Mouse (Mus musculus) hindlimb bud, embryonic 11.5 days (tissue): Measurements from ENCODE around the gene Nacc2.

Experiments
- DNase-seq: peaks from one replicate; pipeline ENCODE4 v3.0.0-alpha.2; 2012; ENCODE audit warnings: low read depth, low spot score; ENCODE audit errors: extremely low spot score

Nacc2 gene

GRCm38 (mm10) chr2:26123079-26123648 is at the start of gene Nacc2:
Nacc2 (minus strand) TSS chr2:26123220.
- DNase-seq: no peak

DNA sequence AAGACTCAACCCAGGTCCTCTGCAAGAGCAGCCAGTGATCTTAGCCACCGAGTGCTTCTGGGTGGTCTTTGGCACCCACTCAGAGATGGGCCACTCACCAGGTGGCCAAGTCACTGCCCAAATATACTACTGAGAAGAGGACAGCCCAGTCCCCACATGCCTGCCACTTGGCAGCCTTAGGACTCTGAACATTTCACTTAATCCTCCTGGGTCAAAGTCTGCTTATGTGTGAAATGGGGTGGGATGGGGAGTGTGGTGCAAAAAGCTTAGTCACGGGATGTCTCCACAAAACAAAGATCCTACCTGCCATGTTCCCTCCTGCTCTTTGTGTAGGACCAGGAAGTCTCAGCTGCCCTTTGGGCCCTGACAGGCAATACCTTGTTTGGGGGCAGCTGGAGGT is 49.1 kb upstream of the Nacc2 start:
- no peak for DNase-seq

DNA sequence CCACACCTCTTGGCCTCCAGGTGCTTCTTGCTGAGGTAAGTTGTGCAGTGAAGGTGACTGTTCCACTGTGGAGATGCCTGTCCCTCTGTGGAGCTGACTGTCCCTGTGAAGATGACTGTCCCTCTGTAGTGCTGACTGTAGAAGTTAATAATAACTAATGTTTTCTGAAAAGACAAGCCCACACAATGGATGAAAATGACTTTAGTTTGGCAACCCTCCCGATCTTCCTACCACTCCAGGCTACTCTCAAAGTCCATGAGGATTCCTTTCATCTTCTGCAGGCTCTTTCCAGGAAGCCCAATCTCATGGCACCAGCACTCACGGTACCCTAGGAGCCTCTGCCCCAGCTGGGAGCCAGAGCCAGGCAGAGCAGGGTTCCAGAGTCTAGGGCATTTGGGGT is 47.4 kb upstream of the Nacc2 start:
- DNase-seq: no peak

DNA sequence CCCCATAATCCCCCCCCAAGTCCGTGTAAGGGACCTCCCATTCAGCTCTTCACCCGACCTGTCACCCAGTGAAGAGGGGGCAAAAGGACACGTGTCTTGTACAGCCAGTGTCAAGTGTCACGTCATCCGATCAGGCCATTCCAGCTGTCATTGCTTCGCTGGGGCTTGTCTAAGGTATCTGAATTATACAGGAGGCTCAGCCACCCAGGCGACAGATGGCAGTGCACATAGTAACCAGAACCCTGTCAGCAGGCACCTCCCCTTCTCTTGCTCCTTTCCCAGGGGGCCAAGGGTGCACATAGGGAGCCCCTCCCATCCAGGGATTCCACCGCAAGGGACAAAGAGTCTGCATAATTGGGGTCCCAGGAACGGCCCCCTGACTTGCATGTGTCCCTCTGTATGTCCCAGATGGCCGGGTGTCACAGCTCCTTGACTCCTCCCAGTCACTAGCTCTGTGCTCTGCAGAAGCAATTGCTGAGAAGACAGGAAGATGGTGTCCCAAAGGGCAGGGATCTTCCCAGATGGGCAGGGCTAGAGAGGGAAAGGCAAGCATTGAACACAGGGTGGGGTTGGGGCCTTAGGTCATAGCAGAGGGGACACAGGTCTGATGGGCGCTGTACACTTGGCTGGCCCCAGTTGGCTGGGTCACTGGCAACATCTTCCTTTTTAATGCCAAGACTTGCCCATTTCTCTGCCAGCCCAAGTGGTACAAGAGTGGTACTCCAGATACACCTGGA is 46.0 kb upstream of the Nacc2 start:
- no peak for DNase-seq

DNA sequence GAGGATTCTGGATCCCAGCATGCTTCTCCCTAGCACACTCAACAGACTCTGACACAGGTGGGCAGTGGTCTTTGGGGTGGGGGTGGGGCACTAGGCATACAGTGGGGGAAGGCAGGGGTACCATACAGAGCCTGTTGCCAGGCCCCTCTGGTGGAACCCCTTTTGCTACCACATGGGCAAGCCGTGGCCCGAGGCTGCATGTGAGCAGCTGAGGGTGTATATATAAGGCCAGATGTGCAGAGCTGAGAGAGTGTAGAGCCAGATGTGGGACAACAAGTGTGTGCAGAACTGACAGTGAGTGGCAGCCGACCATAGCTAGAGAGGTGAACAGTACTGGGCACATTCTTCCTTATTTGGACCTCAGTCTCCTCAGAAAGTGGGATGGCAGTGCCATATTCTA is 43.9 kb upstream of the Nacc2 start:
- no peak for DNase-seq

DNA sequence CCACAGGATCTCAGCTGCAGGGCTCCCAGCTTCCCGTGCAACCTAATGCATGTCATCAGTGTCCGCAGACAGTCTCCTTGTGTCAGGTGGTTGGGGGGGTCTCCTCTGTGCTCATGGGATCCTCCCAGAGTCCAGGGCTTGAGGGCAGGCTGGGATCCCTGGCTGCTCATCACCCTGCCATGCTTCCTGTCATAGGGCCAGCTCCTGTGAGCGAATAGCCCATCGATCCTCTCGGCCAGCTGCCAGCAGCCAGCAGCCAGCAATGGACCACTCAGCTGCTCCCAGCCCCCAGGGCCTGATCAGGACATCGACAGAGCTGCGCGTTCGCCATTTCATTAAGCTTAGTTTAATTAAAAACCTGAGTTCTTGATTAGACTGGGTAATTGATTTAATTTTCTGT is 35.0 kb upstream of the Nacc2 start:
- no peak for DNase-seq

- no peak for DNase-seq
Observed at GRCm38 (mm10) chr2:26156191-26156977, 33.4 kb upstream of the Nacc2 start.

DNA sequence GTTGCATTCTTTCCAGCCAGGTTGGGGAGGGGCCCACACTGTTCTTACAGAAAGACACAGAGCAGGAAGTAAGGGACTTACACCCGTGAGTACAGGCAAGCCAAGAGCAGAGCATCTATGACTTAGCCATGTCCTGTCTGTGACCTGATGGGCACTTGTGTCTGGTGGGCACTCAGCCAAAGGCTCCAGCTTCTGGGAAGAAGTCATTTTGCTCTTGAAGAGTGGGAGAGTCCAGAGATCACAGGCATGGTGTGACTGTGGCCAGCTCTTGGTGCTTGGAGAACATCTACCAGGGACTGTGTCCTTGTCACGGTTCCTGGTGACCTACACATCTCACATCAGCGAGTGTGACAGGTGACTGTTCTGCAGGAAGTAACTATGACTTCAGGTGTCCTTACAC is 32.7 kb upstream of the Nacc2 start:
- DNase-seq: no peak

GRCm38 (mm10) chr2:26154586-26154985 is 31.6 kb upstream of the Nacc2 start:
- DNase-seq: no peak

DNA sequence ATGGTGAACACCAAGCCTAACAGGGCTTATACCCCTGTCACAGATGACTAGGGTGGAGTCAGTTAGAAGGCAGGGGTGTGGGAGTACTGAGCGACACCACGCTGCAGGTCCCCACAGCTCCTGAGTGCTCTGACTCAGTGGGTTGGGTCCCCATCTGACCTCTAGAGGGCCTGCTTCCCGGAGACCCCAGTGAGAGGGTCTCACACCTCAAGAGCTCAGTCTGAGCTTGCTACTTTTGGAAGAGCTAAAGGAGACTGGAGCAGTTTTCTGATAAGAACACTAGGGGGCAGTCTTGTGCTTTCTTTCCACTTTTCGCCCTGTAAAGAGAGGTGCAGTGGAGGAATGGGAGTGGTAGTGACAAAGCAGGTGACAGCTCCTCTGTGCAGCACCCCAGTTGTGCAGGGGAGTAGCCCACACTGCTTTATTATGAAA is 30.9 kb upstream of the Nacc2 start:
- DNase-seq: peak; percentile 60

DNA sequence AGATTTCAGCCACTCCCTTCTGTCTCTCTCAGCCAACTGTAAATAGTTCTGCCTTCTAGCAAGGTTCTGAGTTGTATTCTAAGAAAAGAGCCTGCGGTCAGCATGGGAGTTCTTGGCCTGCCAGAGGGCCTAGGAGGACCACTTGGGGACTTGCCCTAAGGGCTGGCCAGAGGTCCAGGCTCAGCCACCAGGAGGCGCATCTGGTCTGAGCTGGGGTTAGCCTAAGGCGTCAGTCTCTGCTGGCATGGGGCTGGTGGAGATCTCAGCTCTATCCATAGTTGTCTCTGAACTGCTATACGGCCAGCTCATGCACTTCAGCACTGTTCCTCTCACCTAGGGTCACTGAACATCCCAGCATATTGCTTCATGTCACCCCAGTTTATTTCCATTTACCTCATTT is 30.3 kb upstream of the Nacc2 start:
- no peak for DNase-seq

DNA sequence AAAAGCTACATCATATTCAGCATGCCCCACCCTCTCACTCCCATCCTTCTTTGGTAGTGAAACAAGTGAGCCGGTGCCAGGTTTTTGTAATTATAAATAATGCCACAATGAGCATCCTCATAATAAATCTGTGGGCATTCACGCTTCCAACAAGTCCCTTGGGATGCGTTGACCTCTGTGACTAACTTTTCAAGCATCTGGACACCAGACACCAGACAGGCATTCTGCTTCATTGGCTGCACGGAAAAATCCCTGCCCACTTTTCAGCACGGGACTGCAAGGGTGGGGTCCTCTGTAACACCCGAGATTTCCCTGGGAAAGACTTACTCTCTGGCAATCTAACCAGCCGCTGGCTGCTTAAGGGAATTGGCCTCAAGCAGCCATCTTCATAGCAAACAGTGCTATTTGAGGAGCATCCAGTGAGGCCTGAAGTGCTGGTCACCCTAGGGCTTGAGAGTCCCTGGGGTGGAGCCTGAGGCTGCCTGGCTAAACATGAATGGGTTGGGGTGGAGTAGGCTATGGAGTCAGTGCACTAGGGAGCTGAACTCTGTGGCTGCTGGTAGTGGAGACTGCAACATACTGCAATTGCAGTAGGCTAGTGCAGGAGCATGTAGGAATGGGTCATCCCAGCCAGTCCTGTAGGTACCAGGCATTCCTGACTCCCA is 24.8 kb upstream of the Nacc2 start:
- no peak for DNase-seq

DNA sequence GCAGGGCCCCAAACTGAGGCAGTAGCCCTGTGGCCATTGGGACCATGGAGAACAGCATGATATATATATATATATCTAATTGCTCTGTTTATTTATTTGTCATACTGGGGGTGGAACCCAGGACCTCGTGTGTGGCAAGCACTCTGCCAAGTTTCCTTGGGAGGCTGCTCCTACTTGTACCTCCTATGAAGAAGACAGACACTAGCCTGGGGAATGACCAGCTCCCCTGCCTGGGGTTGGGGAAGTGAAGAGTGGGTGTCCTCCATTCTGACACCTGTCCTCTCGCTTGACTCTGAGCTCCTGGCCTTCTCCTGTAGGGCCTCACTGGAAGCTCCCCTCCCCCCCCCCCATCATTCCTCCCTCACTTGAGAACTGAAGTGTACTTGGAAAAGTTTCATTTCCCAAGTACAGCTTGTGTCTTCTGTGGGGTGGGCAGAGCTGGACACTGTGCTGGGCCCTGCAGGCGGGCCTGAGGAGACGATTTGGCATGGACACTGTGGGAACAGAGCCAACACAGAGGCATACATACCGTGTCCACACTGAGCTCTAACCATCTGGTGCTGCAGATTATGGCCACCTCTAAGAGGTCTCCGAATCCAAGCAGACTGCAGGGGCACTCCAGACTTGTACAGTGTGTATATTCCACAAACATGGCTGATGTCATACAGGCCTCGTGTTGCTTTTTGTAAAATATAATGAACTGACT is 23.5 kb upstream of the Nacc2 start:
- no peak for DNase-seq

DNA sequence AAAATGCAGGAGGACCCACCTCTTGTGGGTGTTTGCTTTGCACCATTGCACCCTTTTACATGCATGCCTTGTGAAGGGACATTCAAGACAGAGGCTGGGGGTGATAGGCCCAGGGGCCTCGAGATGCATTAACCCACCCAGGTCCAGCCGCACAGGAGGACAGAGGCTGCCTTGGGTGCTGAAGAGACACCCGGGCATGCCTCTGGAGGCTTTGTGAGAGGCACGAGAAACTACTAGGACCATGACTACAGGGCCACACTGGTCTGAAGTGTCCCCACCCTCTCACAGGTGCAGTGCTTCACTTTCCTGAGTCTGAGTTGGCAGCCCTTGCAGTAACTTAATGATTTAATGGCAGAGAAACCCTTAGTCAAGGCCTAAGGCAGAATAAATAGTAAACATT is 22.1 kb upstream of the Nacc2 start:
- DNase-seq: no peak

GRCm38 (mm10) chr2:26144331-26144730 is 21.3 kb upstream of the Nacc2 start:
- DNase-seq: no peak

GRCm38 (mm10) chr2:26143556-26143955 is 20.5 kb upstream of the Nacc2 start:
- no peak for DNase-seq

DNA sequence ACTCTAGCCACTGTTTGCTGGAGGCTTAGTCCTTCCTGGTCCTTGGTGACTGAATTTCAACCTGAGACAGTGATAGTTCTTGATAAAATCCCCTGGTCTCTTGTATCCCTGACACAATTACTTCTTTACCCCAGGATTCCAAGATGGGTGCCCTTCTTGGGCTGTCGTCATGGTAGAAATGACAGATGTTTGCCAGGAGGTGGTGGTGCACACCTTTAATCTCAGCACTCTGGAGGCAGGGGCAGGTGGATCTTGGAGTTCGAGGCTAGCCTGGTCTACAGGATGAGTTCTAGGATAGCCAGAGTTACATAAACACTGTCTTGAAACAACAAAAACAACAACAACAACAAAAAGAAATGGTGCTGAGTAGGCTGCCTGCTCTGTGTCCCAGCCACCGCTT is 20.0 kb upstream of the Nacc2 start:
- DNase-seq: no peak

- no peak for DNase-seq
Observed at GRCm38 (mm10) chr2:26141893-26142635, 19.0 kb upstream of the Nacc2 start.

DNA sequence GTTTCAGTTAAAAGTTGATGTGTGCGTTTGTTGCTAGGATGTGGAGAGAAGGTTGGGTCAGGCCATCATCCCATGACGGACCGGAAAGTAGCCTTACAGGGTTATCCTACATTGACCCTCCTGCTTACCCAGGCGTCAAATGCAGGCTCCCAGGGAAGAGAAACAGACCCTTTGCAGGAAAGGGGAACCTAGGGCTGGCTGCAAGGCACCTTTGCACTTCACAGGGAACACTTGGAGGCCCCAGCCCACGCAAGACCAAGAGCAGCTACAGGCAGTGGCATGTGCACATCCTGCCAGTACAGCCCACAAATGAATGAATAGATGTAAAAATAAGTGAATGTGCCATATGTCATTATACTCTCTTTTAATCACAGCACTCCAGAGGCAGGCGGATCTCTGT is 17.9 kb upstream of the Nacc2 start:
- no peak for DNase-seq

DNA sequence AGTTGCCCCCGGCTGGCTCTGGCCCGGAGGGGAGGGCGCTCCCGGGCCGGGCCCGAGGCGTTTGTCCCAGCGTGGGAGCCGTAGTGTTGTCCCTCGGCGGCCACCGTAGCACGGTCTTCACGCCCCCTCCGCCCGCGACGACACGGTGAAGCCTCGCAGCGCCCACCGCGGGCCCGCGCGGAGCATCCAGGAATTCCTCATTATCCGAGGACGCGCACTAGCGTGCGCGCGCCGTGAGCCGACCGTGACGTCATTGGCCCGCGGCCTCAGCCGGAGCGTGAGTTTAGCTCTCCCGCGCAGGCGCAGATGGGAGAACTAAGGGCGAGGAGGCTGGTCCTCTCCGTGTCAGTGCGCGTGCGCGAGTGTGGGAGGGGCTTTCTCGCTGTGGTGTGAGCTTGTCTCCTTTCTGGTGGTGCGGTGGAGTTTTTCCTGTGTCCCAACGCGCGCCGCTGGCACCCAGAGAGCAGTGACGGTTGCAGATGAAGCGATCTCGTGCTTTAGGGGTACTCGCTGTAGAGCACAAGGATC is 17.3 kb upstream of the Nacc2 start:
- peak; percentile 97 for DNase-seq
